Mouse (Mus musculus): ENCODE measurements at regions not wholly inside any gene's neighbourhood (a gene's known extent, or its start where the extent isn't known, plus 50 kb on each side); places are given as distances from the start of the nearest gene placed in this dataset.

DNA sequence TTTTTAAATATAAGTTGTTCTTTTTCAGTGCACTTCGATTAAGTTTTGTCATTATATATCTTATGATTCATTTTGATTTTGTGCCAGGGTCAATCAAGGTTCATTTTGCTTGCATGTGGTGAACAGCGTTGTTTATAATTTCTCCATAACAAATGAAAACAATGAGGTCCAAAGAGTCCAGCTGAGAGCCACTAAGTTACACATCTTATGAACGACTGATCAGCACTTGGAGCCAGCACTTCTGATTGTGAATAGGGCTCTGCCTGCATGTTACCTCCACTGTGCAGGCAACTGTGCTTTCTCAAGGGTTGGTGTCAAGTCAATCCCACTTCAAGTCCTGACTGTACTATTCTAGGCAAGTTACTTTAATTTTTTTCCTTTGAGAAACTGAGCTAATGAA is 243.5 kb upstream of the Adra1b start:
- no peak for ATAC-seq (replicated peaks; ENCODE audit: low FRiP score, low read depth)
- no peaks in the 10 kb centered on the region for H3K9me3 ChIP-seq (replicated peaks; ENCODE audit: low read length)

DNA sequence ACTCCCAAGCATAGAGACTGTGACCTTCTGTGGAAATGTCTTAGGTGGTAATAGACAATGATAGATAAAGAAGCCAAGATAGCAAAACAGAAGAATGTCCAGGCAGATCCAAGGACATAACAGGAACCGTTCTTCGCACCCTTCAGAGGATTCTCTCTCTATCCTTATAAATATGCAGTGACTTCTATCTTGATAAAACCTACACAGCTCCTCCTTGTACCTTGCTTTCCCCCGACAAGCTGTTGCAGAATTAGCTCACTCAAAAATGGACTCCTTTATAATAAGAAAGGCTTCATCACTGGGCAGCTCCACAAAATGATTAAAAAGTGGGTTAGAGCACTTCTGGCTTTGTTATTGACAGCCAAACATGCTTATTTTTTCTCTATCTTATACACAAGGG is 245.4 kb upstream of the Adra1b start:
- no peak for ATAC-seq (replicated peaks; ENCODE audit: low FRiP score, low read depth)
- no peak overlapping the region for H3K9ac ChIP-seq (ENCODE audit: low read depth, low read length)
- no peaks in the 10 kb centered on the region for H3K27me3 ChIP-seq (ENCODE audit: insufficient read depth, low read length)
- H3K36me3 ChIP-seq (ENCODE audit: insufficient read depth, low read length) = no peaks in the 10 kb centered on the region
- H3K4me1 ChIP-seq (replicated peaks; ENCODE audit: insufficient read depth, low read length) = no peaks in the 10 kb centered on the region
- no peak overlapping the region for H3K4me2 ChIP-seq (ENCODE audit: low read length)
- no peak overlapping the region for H3K4me3 ChIP-seq (replicated peaks; ENCODE audit: low read depth, low read length)
- H3K9me3 ChIP-seq (replicated peaks; ENCODE audit: low read length) = no peaks in the 10 kb centered on the region
- 95% methylated on average over 3 of the region's 3 CpGs for WGBS
- H3K27ac ChIP-seq = no peak overlapping the region
- DNase-seq (ENCODE audit: low spot score) = no peak
- TF ChIP-seq CTCF (IDR thresholded peaks at IDR 0.05; ENCODE audit: low read depth) = no peak

More for the DNA sequence above, 243.5 kb upstream of the Adra1b start:
- no peaks in the 10 kb centered on the region for H3K27me3 ChIP-seq (ENCODE audit: insufficient read depth, low read length)
- no peak overlapping the region for H3K4me2 ChIP-seq (ENCODE audit: low read length)
- DNase-seq (ENCODE audit: low spot score) = no peak
- TF ChIP-seq CTCF (IDR thresholded peaks at IDR 0.05; ENCODE audit: low read depth) = no peak
- no peak overlapping the region for H3K9ac ChIP-seq (ENCODE audit: low read depth, low read length)
- WGBS = 74% methylated on average over 3 of the region's 3 CpGs
- no peaks in the 10 kb centered on the region for H3K36me3 ChIP-seq (ENCODE audit: insufficient read depth, low read length)
- H3K4me3 ChIP-seq (replicated peaks; ENCODE audit: low read depth, low read length) = no peak overlapping the region
- no peaks in the 10 kb centered on the region for H3K4me1 ChIP-seq (replicated peaks; ENCODE audit: insufficient read depth, low read length)
- H3K27ac ChIP-seq = no peak overlapping the region

DNA sequence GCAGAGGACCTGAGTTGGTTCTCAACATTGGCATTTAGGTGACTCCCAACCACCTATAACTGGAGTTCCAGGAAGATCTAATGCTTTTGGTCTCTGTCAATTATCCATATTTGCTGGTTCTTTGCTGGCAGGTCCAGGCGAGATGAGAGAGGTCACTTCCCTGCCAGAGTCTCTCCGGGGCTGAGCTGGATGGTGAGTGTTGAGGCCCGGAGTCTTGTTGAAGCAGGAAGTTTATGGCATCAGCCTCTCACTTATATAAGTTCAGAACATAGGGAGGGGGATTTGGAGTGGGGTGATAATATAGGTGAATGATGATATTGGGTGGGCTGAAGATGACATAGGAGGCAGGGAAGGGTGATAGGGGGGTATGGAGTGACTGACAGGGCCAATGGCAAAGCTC is 246.3 kb upstream of the Il12b start:
- no peak for TF ChIP-seq CTCF (IDR thresholded peaks at IDR 0.05; ENCODE audit: low read depth)
- Histone ChIP-seq H3K27ac (no peak overlapping the region), H3K4me1 (replicated peaks; ENCODE audit: insufficient read depth, low read length) (no peaks in the 10 kb centered on the region), H3K4me2 (ENCODE audit: low read length) (no peak overlapping the region), H3K4me3 (replicated peaks; ENCODE audit: low read depth, low read length) (no peak overlapping the region), H3K36me3 (ENCODE audit: insufficient read depth, low read length) (no peaks in the 10 kb centered on the region), H3K9ac (ENCODE audit: low read depth, low read length) (no peak overlapping the region), H3K9me3 (replicated peaks; ENCODE audit: low read length) (no peaks in the 10 kb centered on the region), H3K27me3 (ENCODE audit: insufficient read depth, low read length) (no peaks in the 10 kb centered on the region)
- DNase-seq (ENCODE audit: low spot score) (no peak), ATAC-seq (replicated peaks; ENCODE audit: low FRiP score, low read depth) (no peak)
- whole genome bisulfite sequencing = 95% methylated on average over 3 of the region's 3 CpGs

DNA sequence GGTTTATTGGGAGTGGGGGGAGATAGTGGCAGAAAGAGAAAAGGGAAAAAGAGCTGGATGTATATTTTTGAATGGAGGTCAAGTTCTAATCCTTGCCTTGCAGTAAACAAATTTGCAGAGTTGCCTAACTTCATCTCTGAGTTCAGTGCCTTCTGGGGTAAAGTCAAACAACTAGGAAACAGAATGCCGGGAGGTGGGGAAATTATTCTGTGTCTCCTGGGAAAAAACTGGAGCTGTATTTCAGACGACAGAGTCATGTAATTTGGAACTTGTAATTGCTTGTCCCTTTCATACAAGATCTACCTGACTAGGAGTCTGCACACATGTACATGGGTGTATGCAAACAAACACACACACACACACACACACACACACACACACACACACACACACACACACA is 244.3 kb upstream of the Il12b start:
- no peak overlapping the region for H3K27ac ChIP-seq
- no peaks in the 10 kb centered on the region for H3K27me3 ChIP-seq (ENCODE audit: insufficient read depth, low read length)
- H3K9me3 ChIP-seq (replicated peaks; ENCODE audit: low read length) = no peaks in the 10 kb centered on the region
- ATAC-seq (replicated peaks; ENCODE audit: low FRiP score, low read depth) = no peak
- no peaks in the 10 kb centered on the region for H3K36me3 ChIP-seq (ENCODE audit: insufficient read depth, low read length)
- H3K4me1 ChIP-seq (replicated peaks; ENCODE audit: insufficient read depth, low read length) = no peaks in the 10 kb centered on the region
- TF ChIP-seq CTCF (IDR thresholded peaks at IDR 0.05; ENCODE audit: low read depth) = no peak
- no peak for DNase-seq (ENCODE audit: low spot score)
- no peak overlapping the region for H3K4me2 ChIP-seq (ENCODE audit: low read length)
- H3K9ac ChIP-seq (ENCODE audit: low read depth, low read length) = no peak overlapping the region
- WGBS = 42% methylated on average over 2 of the region's 2 CpGs
- H3K4me3 ChIP-seq (replicated peaks; ENCODE audit: low read depth, low read length) = no peak overlapping the region

DNA sequence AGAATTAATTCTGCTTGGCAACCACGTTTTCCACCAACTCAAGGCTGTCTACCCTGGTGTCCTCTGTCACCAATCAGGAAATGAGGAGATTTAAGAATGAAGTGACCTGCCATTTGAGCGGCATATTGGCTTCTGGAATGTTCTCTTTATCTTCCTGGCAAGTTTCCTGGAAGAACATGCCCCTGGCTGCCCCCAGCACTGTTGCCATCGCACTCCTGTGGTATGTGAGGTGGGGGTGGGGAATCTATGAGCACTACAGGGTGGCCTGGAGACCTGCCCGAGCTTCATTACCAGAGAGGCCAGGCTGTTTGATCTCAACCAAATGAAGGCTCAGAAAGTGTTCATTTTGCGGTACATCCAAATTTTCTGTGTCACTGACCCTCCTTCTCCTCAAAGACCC is 243.8 kb upstream of the Il12b start:
- Histone ChIP-seq H3K4me2 (ENCODE audit: low read length) (no peak overlapping the region), H3K9ac (ENCODE audit: low read depth, low read length) (no peak overlapping the region), H3K4me3 (replicated peaks; ENCODE audit: low read depth, low read length) (no peak overlapping the region), H3K36me3 (ENCODE audit: insufficient read depth, low read length) (no peaks in the 10 kb centered on the region), H3K4me1 (replicated peaks; ENCODE audit: insufficient read depth, low read length) (no peaks in the 10 kb centered on the region), H3K9me3 (replicated peaks; ENCODE audit: low read length) (no peaks in the 10 kb centered on the region), H3K27me3 (ENCODE audit: insufficient read depth, low read length) (no peaks in the 10 kb centered on the region), H3K27ac (no peak overlapping the region)
- WGBS = 40% methylated on average over 5 of the region's 5 CpGs
- 0 out of 2 replicates have a peak, but pooled peaks have one; percentile 43 for ATAC-seq (replicated peaks; ENCODE audit: low FRiP score, low read depth)
- DNase-seq (ENCODE audit: low spot score) = peak; percentile 63
- no peak for TF ChIP-seq CTCF (IDR thresholded peaks at IDR 0.05; ENCODE audit: low read depth)

DNA sequence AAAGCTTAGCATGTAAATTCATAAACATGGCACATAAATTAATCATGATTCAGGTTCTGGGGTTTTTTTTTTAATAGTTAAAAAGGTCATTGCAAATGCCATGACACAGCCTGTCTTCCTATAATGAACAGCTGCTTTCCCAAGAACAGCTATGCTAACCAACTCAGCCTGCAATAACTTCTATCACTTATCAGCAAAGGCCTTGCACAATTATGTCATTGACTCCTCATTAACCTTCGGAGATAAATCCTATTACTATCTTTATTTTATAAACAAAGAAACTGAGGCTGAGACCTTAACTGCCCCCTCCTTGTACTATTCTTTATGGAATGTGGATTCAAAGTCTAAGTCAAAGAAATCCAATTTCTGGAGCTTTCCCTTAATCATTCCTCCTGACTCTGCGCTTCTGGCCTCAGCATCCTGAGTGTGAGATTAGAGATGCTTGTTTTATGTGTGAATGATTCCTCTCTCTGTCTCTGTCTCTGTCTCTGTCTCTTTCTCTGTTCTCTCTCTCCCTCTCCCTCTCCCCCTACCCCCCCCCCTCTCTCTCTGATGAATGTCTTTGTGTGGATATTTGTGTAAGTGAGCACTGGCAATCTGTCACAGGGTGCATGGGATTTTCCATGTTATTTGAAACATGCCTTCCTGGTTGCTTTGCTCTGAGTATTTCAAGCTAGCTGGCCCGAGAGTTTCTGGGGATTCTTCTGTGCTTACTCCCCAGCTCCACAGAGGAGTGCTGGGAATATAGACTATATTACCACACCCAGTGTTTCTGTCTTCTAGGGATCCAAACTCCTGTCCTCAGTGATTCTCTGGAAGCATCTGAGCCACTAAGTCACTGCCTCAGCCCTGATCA is 243.1 kb upstream of the Il12b start:
- TF ChIP-seq CTCF (IDR thresholded peaks at IDR 0.05; ENCODE audit: low read depth) = no peak
- Histone ChIP-seq H3K4me3 (replicated peaks; ENCODE audit: low read depth, low read length) (no peak overlapping the region), H3K27ac (no peak overlapping the region), H3K4me2 (ENCODE audit: low read length) (no peak overlapping the region), H3K9me3 (replicated peaks; ENCODE audit: low read length) (no peaks in the 10 kb centered on the region), H3K9ac (ENCODE audit: low read depth, low read length) (no peak overlapping the region), H3K36me3 (ENCODE audit: insufficient read depth, low read length) (no peaks in the 10 kb centered on the region), H3K4me1 (replicated peaks; ENCODE audit: insufficient read depth, low read length) (no peaks in the 10 kb centered on the region), H3K27me3 (ENCODE audit: insufficient read depth, low read length) (no peaks in the 10 kb centered on the region)
- 63% methylated on average over 3 of the region's 3 CpGs for WGBS
- DNase-seq (ENCODE audit: low spot score) = no peak
- no peak for ATAC-seq (replicated peaks; ENCODE audit: low FRiP score, low read depth)

Measured in kidney, postnatal 0 days (tissue).